ENCODE assay signal across 13 mouse cellular contexts in genomic region chr16:32110951-32111699, GRCm38 (mm10). TPM values are rescaled to one million over a fixed set of nuclear protein-coding genes. Genes with fewer than 3 reads are reported as not detected.
DNase-seq lines count a peak whose midpoint lies in the region; ATAC-seq and TF ChIP-seq lines count a peak whose summit lies in the region.
"Had no signal": no experiment of that assay in that cellular context is flagged by ENCODE, and none has a peak within 500 bp of the region (broad histone marks: within the 10 kb centered on the region; RNA-seq: fewer than 3 reads in every experiment).

No protein-coding gene starts in this region.

- H3K4me3 ChIP-seq in gastrocnemius, adult 2 months = no peak overlapping the region
- no peak overlapping the region for H3K4me3 ChIP-seq in MEL (ENCODE audit: control insufficient read depth in 1 of 2, insufficient read depth in 1 of 2, low read depth in 2 of 2, low read length in 2 of 2)

- TF ChIP-seq EP300 in MEL (IDR thresholded peaks at IDR 0.05; ENCODE audit: low read depth in 1 of 2, low read length in 2 of 2) = no peak

- no peaks in the 10 kb centered on the region for H3K27me3 ChIP-seq in MEL (ENCODE audit: control insufficient read depth in 1 of 2, insufficient read depth in 2 of 2, low read length in 2 of 2)
- no peaks in the 10 kb centered on the region for H3K27me3 ChIP-seq in splenic B cell, adult 2 months (ENCODE audit: control insufficient read depth, insufficient read depth, low read length, poor library complexity, severe bottlenecking)

- no peak for TF ChIP-seq POLR2A in MEL (IDR thresholded peaks at IDR 0.05; ENCODE audit: control insufficient read depth in 1 of 2, insufficient read depth in 1 of 2, low read depth in 1 of 2, low read length in 2 of 2, poor library complexity in 1 of 2)

- intact Hi-C loops in gastrocnemius, adult 2 months (cut with DNase I) = no loop called here

- no peak for ATAC-seq in erythroblast, adult 5-6 weeks (replicated peaks; ENCODE audit: low FRiP score, poor library complexity, severe bottlenecking)
- ATAC-seq: liver, postnatal 0 days had no signal

- H3K4me1 ChIP-seq in MEL (ENCODE audit: control insufficient read depth in 1 of 2, insufficient read depth in 2 of 2, low read length in 2 of 2) = peaks cover 2 to 26% of the 10 kb centered on the region in 2 experiments

- peaks cover 0 to 18% of the 10 kb centered on the region in 2 experiments; a peak in 2 of 4 replicates for H3K36me3 ChIP-seq in MEL (ENCODE audit: control insufficient read depth in 1 of 2, insufficient read depth in 2 of 2, low read length in 2 of 2)
- H3K36me3 ChIP-seq in splenic B cell, adult 2 months (ENCODE audit: control insufficient read depth, insufficient read depth, low read length, poor library complexity, severe bottlenecking) = no peaks in the 10 kb centered on the region

- no peak overlapping the region for H3K9ac ChIP-seq in MEL (ENCODE audit: control insufficient read depth, low read depth, low read length, poor library complexity, severe bottlenecking)
- H3K9ac ChIP-seq: liver, postnatal 0 days had no signal

- no peak for DNase-seq in gastrocnemius, adult 2 months
- DNase-seq in gastrocnemius, adult 8-10 months (ENCODE audit: low spot score in 2 of 2) = no peak
- DNase-seq in lung, postnatal 25 days (ENCODE audit: low spot score) = peak; percentile 26
- no peak for DNase-seq in lung, adult 18-20 months
- DNase-seq in MEL (ENCODE audit: low read depth, low spot score) = peak; percentile 55
- peak; percentile 63 for DNase-seq in splenic B cell, adult 2 months (ENCODE audit: low read depth, low spot score)
- DNase-seq: cerebellum, adult 8-10 months; heart, adult 18-20 months; kidney, adult 8-10 months; liver, postnatal 0 days; right cerebral cortex, postnatal 25 days; thymus, adult 18-20 months had no signal

- TF ChIP-seq CTCF in gastrocnemius, adult 2 months (IDR thresholded peaks at IDR 0.05) = peak; percentile 32; the same call in 1 of the 2 replicates
- TF ChIP-seq CTCF in MEL (IDR thresholded peaks at IDR 0.05 in 2 of 3, conservative IDR thresholded peaks at IDR 0.05 in 1 of 3; ENCODE audit: control insufficient read depth in 1 of 3, insufficient read depth in 1 of 3, low read depth in 2 of 3, low read length in 3 of 3, poor library complexity in 1 of 3, severe bottlenecking in 1 of 3) = peak in 2 of 3 experiments; percentile 2 to 50; a peak in 2 of 6 replicates

- TF ChIP-seq RAD21 in MEL (IDR thresholded peaks at IDR 0.05; ENCODE audit: low read depth, low read length) = peak; percentile 46

- H3K79me2 ChIP-seq in MEL (ENCODE audit: control insufficient read depth, insufficient read depth, low read length, poor library complexity) = no peaks in the 10 kb centered on the region

- H3K9me3 ChIP-seq in MEL (replicated peaks; ENCODE audit: insufficient read depth, low read length) = no peaks in the 10 kb centered on the region

- H3K27ac ChIP-seq in gastrocnemius, adult 2 months = no peak overlapping the region
- no peak overlapping the region for H3K27ac ChIP-seq in MEL (ENCODE audit: control insufficient read depth, low read depth, low read length)

TF ChIP-seq in MEL, 35 proteins besides CTCF, POLR2A, EP300 and RAD21:
- TF ChIP-seq TBP (IDR thresholded peaks at IDR 0.05; ENCODE audit: low read depth, low read length) (no peak), ZC3H11A (IDR thresholded peaks at IDR 0.05; ENCODE audit: low read depth, low read length) (peak; percentile 8; the same call in 1 of the 2 replicates), E2F4 (IDR thresholded peaks at IDR 0.05; ENCODE audit: borderline replicate concordance, low read depth, low read length) (no peak), UBTF (IDR thresholded peaks at IDR 0.05; ENCODE audit: borderline replicate concordance, insufficient read depth, low read depth, low read length) (no peak), SIN3A (IDR thresholded peaks at IDR 0.05; ENCODE audit: low read length) (no peak), SMC3 (IDR thresholded peaks at IDR 0.05; ENCODE audit: low read depth, low read length) (peak; percentile 39), MAFK (IDR thresholded peaks at IDR 0.05; ENCODE audit: borderline replicate concordance, low read depth, low read length) (no peak), MXI1 (IDR thresholded peaks at IDR 0.05; ENCODE audit: low read depth, low read length) (peak; percentile 23; the same call in 1 of the 2 replicates), MAX (IDR thresholded peaks at IDR 0.05; ENCODE audit: low read length) (0 out of 2 replicates have a peak, but pooled peaks have one; percentile 27)

RNA-seq across cellular contexts. Expression of gene Cep19, which starts 11.5 kb away (rescaled TPM):
- 1 to 10 TPM; 8.3 to 8.4 TPM for total RNA-seq in gastrocnemius, adult 2 months (2021)
- 10 to 100 TPM in 2 of 4 experiments, 1 to 10 TPM in 2; 9.5 to 11.1 (median 10.2) TPM for total RNA-seq in gastrocnemius, adult 8-10 months (2022)
- total RNA-seq in MEL (2012; rRNA removed) = 7.1 and 7.3 TPM in 2 replicates
- 1 to 10 TPM in 1 of 2 experiments, not detected in 1; 8.7 TPM for polyA plus RNA-seq in MEL (2012; ENCODE audit: insufficient read depth in 1 of 2, insufficient read length in 2 of 2, low read depth in 1 of 2, low replicate concordance in 2 of 2, missing spikeins in 1 of 2)
- total RNA-seq in erythroblast, adult 5-6 weeks (2015; ENCODE audit: low replicate concordance) = 13.4 and 15.4 TPM in 2 replicates
- total RNA-seq in erythroblast, adult 5-6 weeks (2017; ENCODE audit: low replicate concordance) = 9.1 and 15.0 TPM in 2 replicates

RNA-seq across cellular contexts. Expression of gene Pigx, which starts 11.6 kb away (rescaled TPM):
- total RNA-seq in gastrocnemius, adult 2 months (2021) = 10 to 100 TPM; 11.3 to 12.6 TPM
- 10 to 100 TPM; 11.3 to 17.4 (median 11.7) TPM for total RNA-seq in gastrocnemius, adult 8-10 months (2022)
- 22.3 and 24.0 TPM in 2 replicates for total RNA-seq in MEL (2012; rRNA removed)
- 10 to 100 TPM in 1 of 2 experiments, not detected in 1; 29.5 TPM for polyA plus RNA-seq in MEL (2012; ENCODE audit: insufficient read depth in 1 of 2, insufficient read length in 2 of 2, low read depth in 1 of 2, low replicate concordance in 2 of 2, missing spikeins in 1 of 2)
- total RNA-seq in erythroblast, adult 5-6 weeks (2015; ENCODE audit: low replicate concordance) = 16.9 and 30.4 TPM in 2 replicates
- 5.9 and 18.3 TPM in 2 replicates for total RNA-seq in erythroblast, adult 5-6 weeks (2017; ENCODE audit: low replicate concordance)

RNA-seq across cellular contexts. Expression of gene Pak2, which starts 32.0 kb away (rescaled TPM):
- total RNA-seq in gastrocnemius, adult 2 months (2021) = 10 to 100 TPM; 13.3 to 15.8 TPM
- total RNA-seq in gastrocnemius, adult 8-10 months (2022) = 10 to 100 TPM; 11.8 to 14.2 (median 13.3) TPM
- total RNA-seq in MEL (2012; rRNA removed) = 23.0 and 23.4 TPM in 2 replicates
- polyA plus RNA-seq in MEL (2012; ENCODE audit: insufficient read depth in 1 of 2, insufficient read length in 2 of 2, low read depth in 1 of 2, low replicate concordance in 2 of 2, missing spikeins in 1 of 2) = 10 to 100 TPM; 34.1 to 67.2 TPM
- total RNA-seq in erythroblast, adult 5-6 weeks (2015; ENCODE audit: low replicate concordance) = 10.2 and 21.7 TPM in 2 replicates
- total RNA-seq in erythroblast, adult 5-6 weeks (2017; ENCODE audit: low replicate concordance) = 18.1 and 20.1 TPM in 2 replicates

RNA-seq across cellular contexts. Expression of gene Nrros, which starts 54.3 kb away (rescaled TPM):
- 1 to 10 TPM; 1.6 TPM for total RNA-seq in gastrocnemius, adult 2 months (2021)
- total RNA-seq in gastrocnemius, adult 8-10 months (2022) = 1 to 10 TPM in 2 of 4 experiments, under 1 TPM in 2; 0.56 to 1.7 (median 1.2) TPM
- 56.1 and 59.8 TPM in 2 replicates for total RNA-seq in MEL (2012; rRNA removed)
- polyA plus RNA-seq in MEL (2012; ENCODE audit: insufficient read depth in 1 of 2, insufficient read length in 2 of 2, low read depth in 1 of 2, low replicate concordance in 2 of 2, missing spikeins in 1 of 2) = 10 to 100 TPM in 1 of 2 experiments, not detected in 1; 55.9 TPM
- 29.0 and 38.5 TPM in 2 replicates for total RNA-seq in erythroblast, adult 5-6 weeks (2015; ENCODE audit: low replicate concordance)
- total RNA-seq in erythroblast, adult 5-6 weeks (2017; ENCODE audit: low replicate concordance) = 18.1 and 25.4 TPM in 2 replicates

Comparison
In these comparisons a context has a peak if more than half of its experiments do, and no peak if none do; other contexts are left out.
1. DNase-seq: peak in lung, postnatal 25 days (single experiment), MEL (single experiment) and splenic B cell, adult 2 months (single experiment); none in gastrocnemius, adult 2 months (single experiment), gastrocnemius, adult 8-10 months (0 of 2) and lung, adult 18-20 months (0 of 2).